Mouse (Mus musculus) kidney, postnatal 0 days (tissue): Measurements from ENCODE around the gene Map3k12. TPM values are rescaled to one million over a fixed set of nuclear protein-coding genes. Genes with fewer than 3 reads are reported as not detected.

Experiments used
- ATAC-seq: fragments of 200-750 bp; cut with Nextera tagmentation; replicated peaks from 2 replicates; pipeline ENCODE4 v1.8.0; 2017; ENCODE audit warnings: low read depth, moderate number of reproducible peaks, moderate TSS enrichment, moderate library complexity; ENCODE audit not compliant: low FRiP score
- DNase-seq: peaks from one replicate; pipeline ENCODE4 v3.0.0-alpha.2; 2016; ENCODE audit warnings: low spot score
- H3K27ac ChIP-seq: fragments of 300-500 bp; sonication (generic); 2 replicates; pipeline ENCODE4 v1.5.1; 2014; ENCODE audit warnings: mild to moderate bottlenecking
- H3K27me3 ChIP-seq: fragments of 300-500 bp; sonication (generic); 2 replicates; pipeline ENCODE4 v1.6.1; 2014; ENCODE audit warnings: low read length, mixed read lengths; ENCODE audit not compliant: insufficient read depth
- H3K36me3 ChIP-seq: fragments of 300-500 bp; sonication (generic); 2 replicates; pipeline ENCODE4 v1.6.1; 2014; ENCODE audit warnings: low read length, mixed read lengths; ENCODE audit not compliant: insufficient read depth
- H3K4me1 ChIP-seq: fragments of 300-500 bp; sonication (generic); replicated peaks from 2 replicates; pipeline ENCODE4 v1.6.1; 2014; ENCODE audit warnings: antibody characterized with exemption, low read length, mixed read lengths; ENCODE audit not compliant: insufficient read depth
- H3K4me2 ChIP-seq: fragments of 300-500 bp; sonication (generic); 2 replicates; pipeline ENCODE4 v1.6.1; 2014; ENCODE audit warnings: mild to moderate bottlenecking, low read length, moderate library complexity, mixed read lengths
- H3K4me3 ChIP-seq: fragments of 300-500 bp; sonication (generic); replicated peaks from 2 replicates; pipeline ENCODE4 v1.5.1; 2014; ENCODE audit warnings: low read depth, low read length
- H3K9ac ChIP-seq: fragments of 300-500 bp; sonication (generic); 2 replicates; pipeline ENCODE4 v1.6.1; 2014; ENCODE audit warnings: low read depth, low read length
- H3K9me3 ChIP-seq: fragments of 300-500 bp; sonication (generic); replicated peaks from 2 replicates; pipeline ENCODE4 v1.6.1; 2016; ENCODE audit warnings: low read length, inconsistent platforms, mixed read lengths
- CTCF ChIP-seq: IDR thresholded peaks from 2 replicates; pipeline ENCODE4 v1.5.1; 2016; ENCODE audit warnings: antibody characterized with exemption, low read depth, mild to moderate bottlenecking, moderate library complexity
- WGBS: fragments of 180-500 bp; shearing (Covaris S2); extraction: QIAGEN DNeasy Blood & Tissue Kit; methylation state at CpG from one replicate; pipeline ENCODE4 v1.1.7; 2014; 5-methylcytosine and 5-hydroxymethylcytosine counted together
- polyA plus RNA-seq: library from polyadenylated mRNA; unstranded; fragments of >200 nt; fragmentation: Nextera tagmentation; extraction: Ambion mirVana; gene quantifications from 2 replicates; pipeline ENCODE4 v1.2.1, GENCODE M21; 2015

The Map3k12 gene
- polyA plus RNA-seq, 1 experiment from 2014 or later: 7.8 TPM

- Histone ChIP-seq H3K9me3 (no peaks in the 10 kb centered on the region), H3K4me1 (peaks cover 28% of the 10 kb centered on the region), H3K27me3 (no peaks in the 10 kb centered on the region), H3K27ac (peak overlapping the region; percentile 79), H3K9ac (peak overlapping the region; percentile 58), H3K4me2 (peak overlapping the region; percentile 84), H3K36me3 (no peaks in the 10 kb centered on the region), H3K4me3 (peak overlapping the region; percentile 67)
- TF ChIP-seq CTCF: no peak
- ATAC-seq: no peak
- peak; percentile 52 for DNase-seq
- whole genome bisulfite sequencing: under 1% methylated on average over 11 of the region's 12 CpGs
Observed at GRCm38 (mm10) chr15:102516293-102516692, 571 bp downstream of the Map3k12 start.

GRCm38 (mm10) chr15:102515791-102516190 is 1.1 kb downstream of the Map3k12 start:
- Histone ChIP-seq H3K27ac (no peak overlapping the region), H3K9ac (peak overlapping the region; percentile 58; the same call in 1 of the 2 replicates), H3K9me3 (no peaks in the 10 kb centered on the region), H3K4me1 (peaks cover 32% of the 10 kb centered on the region), H3K27me3 (no peaks in the 10 kb centered on the region), H3K4me3 (peak overlapping the region; percentile 67), H3K36me3 (no peaks in the 10 kb centered on the region), H3K4me2 (peak overlapping the region; percentile 84)
- ATAC-seq (no peak), DNase-seq (no peak)
- TF ChIP-seq CTCF: no peak
- WGBS: 41% methylated on average over 4 of the region's 4 CpGs

- no peaks in the 10 kb centered on the region for H3K9me3 ChIP-seq
- H3K27ac ChIP-seq: no peak overlapping the region
- DNase-seq (no peak), ATAC-seq (no peak)
- H3K36me3 ChIP-seq: no peaks in the 10 kb centered on the region
- no peak overlapping the region for H3K4me3 ChIP-seq
- no peak overlapping the region for H3K9ac ChIP-seq
- no peak for TF ChIP-seq CTCF
- no peak overlapping the region for H3K4me2 ChIP-seq
- no peaks in the 10 kb centered on the region for H3K27me3 ChIP-seq
- peaks cover 33% of the 10 kb centered on the region for H3K4me1 ChIP-seq
- WGBS: 89% methylated on average over 2 of the region's 2 CpGs
Observed at GRCm38 (mm10) chr15:102515261-102515660, 1.6 kb downstream of the Map3k12 start.

- H3K9me3 ChIP-seq: no peaks in the 10 kb centered on the region
- no peaks in the 10 kb centered on the region for H3K36me3 ChIP-seq
- no peak overlapping the region for H3K4me2 ChIP-seq
- no peak for TF ChIP-seq CTCF
- DNase-seq: no peak
- WGBS: 64% methylated on average over 3 of the region's 3 CpGs
- no peak overlapping the region for H3K4me3 ChIP-seq
- ATAC-seq: no peak
- no peak overlapping the region for H3K27ac ChIP-seq
- no peak overlapping the region for H3K9ac ChIP-seq
- H3K27me3 ChIP-seq: no peaks in the 10 kb centered on the region
- peaks cover 32% of the 10 kb centered on the region for H3K4me1 ChIP-seq
Observed at GRCm38 (mm10) chr15:102513004-102513403, 3.9 kb downstream of the Map3k12 start.

- H3K36me3 ChIP-seq: no peaks in the 10 kb centered on the region
- H3K4me2 ChIP-seq: no peak overlapping the region
- no peak overlapping the region for H3K27ac ChIP-seq
- peaks cover 32% of the 10 kb centered on the region for H3K4me1 ChIP-seq
- no peak for ATAC-seq
- no peaks in the 10 kb centered on the region for H3K27me3 ChIP-seq
- TF ChIP-seq CTCF: no peak
- no peak overlapping the region for H3K4me3 ChIP-seq
- no peak overlapping the region for H3K9ac ChIP-seq
- no peaks in the 10 kb centered on the region for H3K9me3 ChIP-seq
- DNase-seq: no peak
Observed at GRCm38 (mm10) chr15:102512471-102512870, 4.4 kb downstream of the Map3k12 start.

GRCm38 (mm10) chr15:102512010-102512409 is 4.9 kb downstream of the Map3k12 start:
- peaks cover 32% of the 10 kb centered on the region for H3K4me1 ChIP-seq
- H3K4me3 ChIP-seq: no peak overlapping the region
- no peaks in the 10 kb centered on the region for H3K36me3 ChIP-seq
- no peak for DNase-seq
- no peaks in the 10 kb centered on the region for H3K27me3 ChIP-seq
- no peak for TF ChIP-seq CTCF
- no peaks in the 10 kb centered on the region for H3K9me3 ChIP-seq
- ATAC-seq: no peak
- 0 out of 2 replicates have a peak overlapping the region, but pooled peaks have one; percentile 78 for H3K27ac ChIP-seq
- 28% methylated on average over 5 of the region's 5 CpGs for WGBS
- H3K9ac ChIP-seq: no peak overlapping the region
- no peak overlapping the region for H3K4me2 ChIP-seq

- Histone ChIP-seq H3K9ac (no peak overlapping the region), H3K36me3 (no peaks in the 10 kb centered on the region), H3K27me3 (no peaks in the 10 kb centered on the region), H3K4me1 (peaks cover 31% of the 10 kb centered on the region), H3K9me3 (no peaks in the 10 kb centered on the region), H3K4me3 (0 out of 2 replicates have a peak overlapping the region, but pooled peaks have one; percentile 50), H3K27ac (peak overlapping the region; percentile 78; the same call in 1 of the 2 replicates), H3K4me2 (peak overlapping the region; percentile 90)
- DNase-seq: peak; percentile 45
- 13% methylated on average over 6 of the region's 6 CpGs for WGBS
- TF ChIP-seq CTCF: no peak
- no peak for ATAC-seq
Observed at GRCm38 (mm10) chr15:102511285-102511833, 5.5 kb downstream of the Map3k12 start.
